Mouse (Mus musculus) lung, postnatal 0 days (tissue): Measurements from ENCODE around the gene Sipa1l3.

ENCODE experiments used
- CTCF ChIP-seq: IDR thresholded peaks from 2 replicates; pipeline ENCODE4 v1.5.1; 2016; ENCODE audit warnings: antibody characterized with exemption, mild to moderate bottlenecking
- EP300 ChIP-seq: IDR thresholded peaks from 2 replicates; pipeline ENCODE4 v1.6.1; 2016; ENCODE audit warnings: antibody characterized with exemption, mild to moderate bottlenecking, control low read depth

DNA sequence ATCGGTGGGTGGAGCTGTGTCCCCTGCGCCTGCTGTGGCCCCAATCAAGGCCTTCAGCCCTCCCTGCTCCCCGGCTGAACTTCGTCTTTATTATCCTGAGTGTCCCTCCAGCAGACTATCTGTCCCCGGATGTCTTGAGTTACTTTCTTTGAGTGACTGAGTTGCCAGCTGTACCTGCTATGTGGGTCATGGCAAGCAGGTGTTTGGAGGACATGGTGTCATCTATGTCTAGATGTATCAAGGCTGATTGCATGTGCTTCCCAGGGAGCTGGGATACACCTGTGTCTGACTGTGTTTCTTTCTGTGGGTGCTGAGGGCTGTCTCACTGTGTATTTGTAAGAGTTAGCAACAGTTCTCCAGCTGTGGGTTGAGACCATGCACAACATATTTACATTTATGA, 208.7 kb downstream of the Sipa1l3 start:
- TF ChIP-seq CTCF (no peak), EP300 (no peak)
